Mouse (Mus musculus) ES-Bruce4 (cell line): Measurements from ENCODE around the gene Ireb2. TPM values are rescaled to one million over a fixed set of nuclear protein-coding genes. Genes with fewer than 3 reads are reported as not detected.
"Not testable (repeated sequence)": the region's sequence is repeated elsewhere in the genome, so short reads cannot be mapped to it uniquely, and the experiment has no call there.

Experiments
- H3K27ac ChIP-seq: 2 replicates; pipeline ENCODE4 v1.5.1; 2012; ENCODE audit warnings: low read length, inconsistent platforms; ENCODE audit not compliant: insufficient read depth
- H3K27me3 ChIP-seq: 2 replicates; pipeline ENCODE4 v1.6.1; 2012; ENCODE audit warnings: mild to moderate bottlenecking, low read length, inconsistent platforms; ENCODE audit not compliant: control insufficient read depth, poor library complexity, insufficient read depth, severe bottlenecking
- H3K36me3 ChIP-seq: 2 replicates; pipeline ENCODE4 v1.6.1; 2012; ENCODE audit warnings: inconsistent platforms, mild to moderate bottlenecking, low read length, moderate library complexity; ENCODE audit not compliant: control insufficient read depth, poor library complexity, insufficient read depth, severe bottlenecking
- H3K4me1 ChIP-seq: one replicate; pipeline ENCODE4 v1.8.1; 2011; ENCODE audit warnings: low read length; ENCODE audit not compliant: control insufficient read depth, insufficient read depth
- H3K4me3 ChIP-seq: 2 replicates; pipeline ENCODE4 v1.5.1; 2011; ENCODE audit warnings: low read depth, mild to moderate bottlenecking, low read length
- H3K9ac ChIP-seq: 2 replicates; pipeline ENCODE4 v1.6.1; 2012; ENCODE audit warnings: low read depth, mild to moderate bottlenecking, inconsistent platforms; ENCODE audit not compliant: poor library complexity, severe bottlenecking
- H3K9me3 ChIP-seq: replicated peaks from 2 replicates; pipeline ENCODE4 v1.6.1; 2012; ENCODE audit warnings: mild to moderate bottlenecking, low read length, inconsistent platforms; ENCODE audit not compliant: control insufficient read depth, poor library complexity, insufficient read depth, severe bottlenecking
- CTCF ChIP-seq: IDR thresholded peaks from one replicate; pipeline ENCODE4 v1.8.1; 2011; ENCODE audit warnings: low read depth, low read length
- EP300 ChIP-seq: IDR thresholded peaks from 2 replicates; pipeline ENCODE4 v1.6.1; 2011; ENCODE audit warnings: low read depth, low read length; ENCODE audit not compliant: insufficient read depth
- POLR2A ChIP-seq: IDR thresholded peaks from one replicate; pipeline ENCODE4 v1.8.1; 2011; ENCODE audit warnings: low read length; ENCODE audit not compliant: insufficient read depth
- polyA plus RNA-seq: library from polyadenylated mRNA; stranded (reverse); fragments of >200 nt; gene quantifications from 2 replicates; pipeline ENCODE4 v1.2.4, GENCODE M21; 2011; ENCODE audit warnings: low read depth; ENCODE audit not compliant: missing spikeins, insufficient read depth, insufficient read length

Ireb2 gene
- polyA plus RNA-seq, 1 experiment, result 126 TPM

DNA sequence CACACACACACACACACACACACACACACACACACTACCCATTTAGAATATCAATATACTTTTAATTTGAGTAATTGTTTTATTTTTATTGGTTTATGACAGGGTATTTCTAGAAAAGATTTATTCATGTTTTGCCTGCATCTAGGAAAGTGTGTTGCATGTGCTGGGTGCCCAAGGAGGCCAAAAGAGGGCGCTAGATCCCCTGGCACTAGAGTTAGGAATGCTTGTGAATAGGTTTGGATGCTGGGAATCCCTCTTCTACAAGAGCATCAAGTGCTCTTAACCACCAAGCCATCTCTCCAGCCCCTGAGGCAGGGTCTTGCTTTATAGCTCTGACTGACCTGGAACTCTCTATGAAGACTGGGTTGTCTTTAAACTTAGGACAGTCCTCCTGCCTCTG, 68.2 kb downstream of the Ireb2 start:
- Histone ChIP-seq H3K4me3 (no peak overlapping the region), H3K27me3 (no peaks in the 10 kb centered on the region), H3K4me1 (no peaks in the 10 kb centered on the region), H3K9ac (no peak overlapping the region), H3K27ac (no peak overlapping the region), H3K9me3 (no peaks in the 10 kb centered on the region), H3K36me3 (no peaks in the 10 kb centered on the region)
- no peak for TF ChIP-seq POLR2A
- peak; percentile 77 for TF ChIP-seq CTCF
- TF ChIP-seq EP300, result no peak

- no peak overlapping the region for H3K27ac ChIP-seq
- no peaks in the 10 kb centered on the region for H3K4me1 ChIP-seq
- no peak overlapping the region for H3K9ac ChIP-seq
- H3K4me3 ChIP-seq, result no peak overlapping the region
- no peaks in the 10 kb centered on the region for H3K36me3 ChIP-seq
- no peaks in the 10 kb centered on the region for H3K9me3 ChIP-seq
- H3K27me3 ChIP-seq, result no peaks in the 10 kb centered on the region
- TF ChIP-seq CTCF (no peak), POLR2A (no peak), EP300 (no peak)
Observed at GRCm38 (mm10) chr9:54932379-54932778, 68.8 kb downstream of the Ireb2 start.

DNA sequence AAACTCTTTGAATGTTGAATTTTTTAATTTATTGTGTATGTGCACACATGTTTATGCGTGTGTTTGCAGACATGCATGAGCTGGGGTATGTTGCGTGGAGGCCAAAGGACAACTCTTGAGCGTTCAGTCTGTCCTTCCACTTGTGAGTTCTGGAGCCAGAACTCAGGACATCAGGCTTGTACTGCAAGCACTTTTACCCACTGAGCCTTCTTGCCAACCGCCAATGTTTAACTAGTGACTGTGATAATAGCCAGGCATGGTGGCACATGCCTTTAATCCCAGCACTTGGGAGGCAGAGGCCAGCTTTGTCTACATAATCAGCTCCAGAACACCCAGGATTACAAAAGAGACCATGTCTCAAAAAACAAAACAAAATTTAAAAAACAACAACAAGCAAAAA, 78.5 kb downstream of the Ireb2 start:
- TF ChIP-seq POLR2A, result no peak
- no peak for TF ChIP-seq CTCF
- no peak for TF ChIP-seq EP300
- H3K27ac ChIP-seq, result no peak overlapping the region
- H3K4me3 ChIP-seq, result no peak overlapping the region
- no peaks in the 10 kb centered on the region for H3K4me1 ChIP-seq
- H3K27me3 ChIP-seq, result no peaks in the 10 kb centered on the region
- H3K9ac ChIP-seq, result no peak overlapping the region
- no peaks in the 10 kb centered on the region for H3K36me3 ChIP-seq
- no peaks in the 10 kb centered on the region for H3K9me3 ChIP-seq

DNA sequence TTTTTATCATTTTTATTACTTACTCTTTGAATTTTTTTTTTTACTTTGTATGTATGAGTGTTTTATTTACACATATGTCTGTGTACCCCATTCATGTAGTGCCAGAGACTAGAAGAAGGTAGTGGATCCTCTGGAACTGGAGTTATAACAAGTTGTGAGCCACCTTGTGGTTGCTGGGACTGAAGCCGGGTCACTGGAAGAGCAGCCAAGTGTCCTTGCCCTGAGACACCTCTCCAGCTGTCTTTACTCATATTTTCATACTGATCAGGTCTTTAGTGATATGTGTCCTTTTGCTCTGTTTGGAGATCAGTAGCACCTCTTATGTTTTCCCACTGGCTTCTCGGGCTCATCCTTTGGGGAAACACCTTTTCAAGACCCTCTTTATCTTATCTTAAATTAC, 80.9 kb downstream of the Ireb2 start:
- H3K36me3 ChIP-seq, result no peaks in the 10 kb centered on the region
- no peak overlapping the region for H3K9ac ChIP-seq
- no peaks in the 10 kb centered on the region for H3K4me1 ChIP-seq
- no peaks in the 10 kb centered on the region for H3K9me3 ChIP-seq
- H3K27me3 ChIP-seq, result no peaks in the 10 kb centered on the region
- no peak overlapping the region for H3K4me3 ChIP-seq
- H3K27ac ChIP-seq, result no peak overlapping the region
- TF ChIP-seq POLR2A, result no peak
- TF ChIP-seq CTCF, result no peak
- no peak for TF ChIP-seq EP300

GRCm38 (mm10) chr9:54946256-54946655, 82.7 kb downstream of the Ireb2 start:
- H3K9ac ChIP-seq, result peak overlapping the region; percentile 77
- no peaks in the 10 kb centered on the region for H3K36me3 ChIP-seq
- no peaks in the 10 kb centered on the region for H3K9me3 ChIP-seq
- H3K4me3 ChIP-seq, result peak overlapping the region; percentile 43
- H3K27me3 ChIP-seq, result no peaks in the 10 kb centered on the region
- H3K4me1 ChIP-seq, result no peaks in the 10 kb centered on the region
- no peak for TF ChIP-seq EP300
- TF ChIP-seq POLR2A, result no peak
- no peak for TF ChIP-seq CTCF
- no peak overlapping the region for H3K27ac ChIP-seq

DNA sequence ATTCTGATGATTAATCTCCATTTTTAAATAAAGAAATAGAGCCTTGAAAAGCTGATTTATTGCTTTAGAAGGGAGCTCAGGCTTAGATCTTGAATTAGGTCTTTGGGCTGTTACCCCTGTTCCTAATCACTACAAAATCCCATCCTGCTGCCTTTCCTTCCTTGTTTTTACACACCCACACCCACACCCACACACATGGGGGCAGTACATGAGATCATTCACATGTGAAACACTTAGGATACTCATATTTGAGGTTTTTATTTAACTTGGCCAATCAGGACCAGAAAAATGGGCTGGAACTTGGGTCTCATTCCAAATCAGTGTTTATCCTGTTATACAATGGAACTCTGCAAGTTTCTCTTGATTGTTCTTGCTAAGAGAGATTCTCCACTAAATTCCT, 85.9 kb downstream of the Ireb2 start:
- H3K36me3 ChIP-seq, result peaks cover 21% of the 10 kb centered on the region
- no peaks in the 10 kb centered on the region for H3K27me3 ChIP-seq
- no peaks in the 10 kb centered on the region for H3K9me3 ChIP-seq
- no peak overlapping the region for H3K4me3 ChIP-seq
- no peaks in the 10 kb centered on the region for H3K4me1 ChIP-seq
- peak overlapping the region; percentile 93; the same call in 1 of the 2 replicates for H3K9ac ChIP-seq
- no peak overlapping the region for H3K27ac ChIP-seq
- TF ChIP-seq EP300, result no peak
- no peak for TF ChIP-seq CTCF
- TF ChIP-seq POLR2A, result no peak

DNA sequence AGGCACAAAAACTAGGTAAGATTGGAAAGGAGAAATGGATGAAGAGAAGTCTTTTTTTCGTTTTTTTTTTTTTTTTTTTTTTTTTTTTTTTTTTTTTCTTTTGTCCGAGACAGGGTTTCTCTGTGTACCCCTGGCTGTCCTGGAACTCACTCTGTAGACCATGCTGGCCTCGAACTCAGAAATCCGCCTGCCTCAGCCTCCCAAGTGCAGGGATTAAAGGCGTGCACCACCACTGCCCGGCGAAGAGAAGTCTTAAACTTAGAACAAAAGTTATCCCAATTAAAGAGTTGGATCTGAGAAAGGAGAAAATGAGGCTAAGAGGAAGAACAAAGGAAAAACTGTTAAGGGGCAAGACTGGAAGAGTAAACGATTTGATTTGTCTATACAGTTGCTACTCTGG, 86.6 kb downstream of the Ireb2 start:
- H3K27me3 ChIP-seq, H3K4me1 ChIP-seq, H3K9me3 ChIP-seq: not testable (repeated sequence)
- peak overlapping the region; percentile 59 for H3K4me3 ChIP-seq
- H3K27ac ChIP-seq, result peak overlapping the region; percentile 35
- H3K9ac ChIP-seq, result peak overlapping the region; percentile 93
- peaks cover 24% of the 10 kb centered on the region for H3K36me3 ChIP-seq
